Mouse (Mus musculus) cerebellum, postnatal 14 days (tissue): ENCODE data around the gene Zfp39.
A peak's percentile ranks its signal among the peaks of the same experiment; 100 is the strongest.
"Not testable (repeated sequence)": the region's sequence is repeated elsewhere in the genome, so short reads cannot be mapped to it uniquely, and the experiment has no call there.

Experiments used
- DNase-seq, 2 experiments: peaks; one replicate each; pipeline ENCODE4 v3.0.0; 2021; ENCODE audit warnings: mixed read lengths in 2 of 2

The Zfp39 gene

DNA sequence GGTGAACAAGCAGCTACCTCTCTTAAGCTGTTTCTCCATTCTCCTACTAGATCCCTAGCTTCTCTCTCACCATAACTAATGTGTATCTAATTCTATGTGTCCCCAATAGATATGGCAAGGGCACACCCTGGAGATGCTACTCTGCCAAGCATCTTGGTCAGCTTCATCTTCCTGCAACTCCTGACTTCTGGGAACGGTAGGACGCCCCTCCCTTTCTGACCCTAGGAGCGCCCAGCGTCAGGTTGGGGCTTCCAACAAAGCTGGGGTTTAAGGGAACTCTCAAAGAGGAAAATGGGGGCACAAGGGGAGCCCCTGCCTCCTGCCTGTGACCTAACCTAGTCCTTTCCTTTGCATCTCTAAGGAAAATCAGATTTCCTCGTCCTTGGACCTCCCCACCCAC lies 14.7 kb upstream of the Zfp39 start:
- DNase-seq = no peak

DNA sequence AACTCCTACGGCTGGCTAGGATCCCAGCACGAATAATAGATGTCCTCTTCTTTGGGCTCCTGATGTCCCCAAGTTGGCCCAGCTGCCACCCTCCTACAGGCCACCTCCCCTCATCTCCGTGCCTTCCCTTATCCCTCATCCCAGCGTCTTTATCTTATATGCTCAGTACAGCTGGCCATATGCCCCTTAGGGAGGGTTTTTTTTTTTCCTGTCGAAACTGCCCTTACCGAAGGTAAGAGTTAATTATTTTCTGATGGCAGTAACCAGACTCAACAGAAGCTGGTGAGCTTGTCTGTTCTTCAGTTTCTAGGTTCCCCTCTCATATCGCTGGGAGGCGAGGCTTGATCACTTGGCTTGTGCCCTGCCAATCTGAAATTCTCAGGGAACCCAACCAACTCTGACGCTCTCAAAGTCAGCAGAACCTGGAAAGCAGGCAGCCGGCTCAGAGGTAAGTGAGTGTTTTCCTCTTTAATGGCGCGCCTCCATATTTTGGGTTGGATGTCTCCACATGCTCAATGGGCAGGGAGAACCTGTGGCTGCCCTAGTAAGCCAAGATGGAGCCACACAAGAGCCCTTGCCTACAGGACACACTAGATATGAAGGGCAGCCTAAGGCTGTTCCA lies 13.8 kb upstream of the Zfp39 start, which contains the start of gene Btnl10:
Gene Btnl10, plus strand, starts transcription at position 164 of the 622 bp plus-strand sequence.
- no peak for DNase-seq

DNA sequence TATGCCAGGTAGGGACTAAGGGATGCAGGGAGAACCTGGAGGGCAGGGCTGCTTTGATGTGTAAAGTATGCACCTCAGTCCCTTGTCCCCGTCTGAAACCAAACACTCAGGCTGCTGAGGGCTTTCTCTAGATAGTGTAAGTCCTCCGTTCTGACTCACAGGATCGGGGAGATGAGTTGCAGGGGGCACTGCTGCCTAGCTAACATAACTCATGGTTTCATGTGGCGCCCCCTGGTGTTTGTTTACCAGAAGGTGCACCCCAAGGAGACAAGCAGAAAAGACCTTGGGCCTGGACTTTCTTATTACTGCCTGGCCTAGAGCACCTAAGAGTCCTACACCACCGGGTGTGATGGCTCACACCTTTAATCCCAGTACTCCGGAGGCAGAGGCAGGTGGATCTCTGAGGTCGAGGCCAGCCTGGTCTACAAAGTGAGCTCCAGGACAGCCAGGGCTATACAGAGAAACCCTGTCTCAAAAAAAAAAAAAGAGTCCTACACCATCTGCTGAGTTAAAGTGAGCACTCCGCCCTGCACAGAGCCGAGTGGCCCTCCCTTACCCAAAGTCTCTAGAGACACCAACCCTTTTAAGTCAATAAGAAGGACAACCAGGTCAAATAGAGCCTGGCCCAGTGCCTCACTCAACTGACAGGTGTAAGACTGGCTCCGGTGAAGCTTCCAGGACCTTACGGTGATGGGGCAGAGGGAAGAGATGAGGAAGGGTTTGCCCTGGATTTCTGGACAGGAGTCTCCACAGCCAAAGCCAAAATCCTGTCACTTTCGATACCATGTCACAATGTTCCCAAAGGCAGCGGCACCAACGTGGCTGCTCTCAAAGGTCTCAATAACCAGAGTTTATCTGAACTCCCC lies 13.1 kb upstream of the Zfp39 start:
- DNase-seq = peak; percentile 46 to 73

GRCm38 (mm10) chr11:58914461-58915028 lies 10.5 kb upstream of the Zfp39 start:
- peak; percentile 63 to 68 for DNase-seq

DNA sequence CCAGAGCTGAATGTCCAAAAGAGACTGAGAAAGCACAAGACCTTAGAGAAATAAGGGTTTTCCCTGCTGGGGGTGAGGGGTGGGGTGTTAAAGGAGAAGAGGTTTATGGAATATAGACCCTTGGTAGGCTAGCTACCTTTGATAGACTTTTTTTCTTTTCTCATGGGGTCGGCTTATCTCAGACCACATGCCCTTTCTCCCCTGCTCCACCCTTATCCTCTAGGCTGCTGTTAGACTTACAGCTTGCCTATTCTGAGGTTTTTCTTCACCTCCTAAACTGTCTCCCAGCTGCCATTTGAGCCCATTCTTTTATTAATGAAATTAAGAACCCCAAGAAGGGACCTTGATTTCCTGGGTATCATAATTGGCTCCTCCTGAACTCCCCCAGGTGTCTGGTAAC lies 9.8 kb upstream of the Zfp39 start:
- no peak for DNase-seq

DNA sequence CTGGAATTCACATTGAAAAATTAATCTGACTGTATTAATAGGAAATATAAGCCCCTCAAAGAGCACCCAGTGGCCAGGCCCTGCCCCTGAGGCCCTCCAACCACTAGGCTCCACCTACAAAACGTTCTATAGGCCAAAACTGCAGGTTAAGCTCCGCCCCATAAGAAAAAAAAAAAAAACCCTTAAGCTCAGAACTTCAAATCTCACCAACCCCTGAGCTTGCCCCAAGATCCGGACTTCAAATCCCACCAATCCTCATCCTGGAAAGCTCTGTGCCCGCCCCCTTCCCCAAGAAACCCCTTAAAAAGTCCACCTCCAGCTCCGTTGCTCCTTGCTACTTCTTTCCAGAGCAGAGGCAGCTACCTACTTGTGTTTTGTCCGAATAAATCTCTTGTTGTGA lies 813 bp upstream of the Zfp39 start:
- DNase-seq = peak; percentile 23 to 27

- DNase-seq = no peak
Observed at GRCm38 (mm10) chr11:58904410-58904718, 339 bp upstream of the Zfp39 start.

- DNase-seq = no peak
Observed at GRCm38 (mm10) chr11:58901080-58901479, 2.9 kb downstream of the Zfp39 start.

- DNase-seq = no peak
Observed at GRCm38 (mm10) chr11:58897485-58897884, 6.5 kb downstream of the Zfp39 start.

- peak in 1 of 2 experiments; percentile 18 for DNase-seq
Observed at GRCm38 (mm10) chr11:58894456-58894855, 9.6 kb downstream of the Zfp39 start.

GRCm38 (mm10) chr11:58890511-58890910 lies 13.5 kb downstream of the Zfp39 start:
- DNase-seq = no peak

GRCm38 (mm10) chr11:58883756-58884155 lies 20.3 kb downstream of the Zfp39 start:
- no peak for DNase-seq

DNA sequence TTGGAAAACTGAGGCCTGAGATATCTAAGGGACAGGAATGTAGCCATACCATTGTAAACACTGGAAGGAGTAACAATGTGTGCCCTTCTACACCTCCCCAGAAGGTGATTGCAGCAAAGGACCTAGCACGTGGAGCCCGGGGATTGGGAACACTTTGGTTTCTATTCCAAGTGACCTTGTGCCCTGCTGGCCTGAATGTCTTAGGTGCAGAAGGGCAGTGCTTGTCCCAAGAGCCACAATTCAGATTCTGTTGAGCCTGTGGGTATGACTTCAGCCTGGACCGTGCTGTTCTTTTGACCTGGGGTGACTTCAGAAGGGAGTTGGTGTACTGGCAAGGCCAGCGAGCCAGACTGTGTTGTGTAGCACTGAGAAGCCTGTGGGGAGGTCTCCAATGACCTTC lies 33.1 kb downstream of the Zfp39 start:
- DNase-seq = no peak

GRCm38 (mm10) chr11:58867954-58868330 lies 36.1 kb downstream of the Zfp39 start:
- DNase-seq = no peak

GRCm38 (mm10) chr11:58867039-58867953 lies 36.7 kb downstream of the Zfp39 start, which contains the start of gene 2810021J22Rik:
TSS of gene 2810021J22Rik (plus strand) at chr11:58867216.
- peak; percentile 83 to 88 for DNase-seq

- DNase-seq = no peak
Observed at GRCm38 (mm10) chr11:58860744-58861143, 43.3 kb downstream of the Zfp39 start.

DNA sequence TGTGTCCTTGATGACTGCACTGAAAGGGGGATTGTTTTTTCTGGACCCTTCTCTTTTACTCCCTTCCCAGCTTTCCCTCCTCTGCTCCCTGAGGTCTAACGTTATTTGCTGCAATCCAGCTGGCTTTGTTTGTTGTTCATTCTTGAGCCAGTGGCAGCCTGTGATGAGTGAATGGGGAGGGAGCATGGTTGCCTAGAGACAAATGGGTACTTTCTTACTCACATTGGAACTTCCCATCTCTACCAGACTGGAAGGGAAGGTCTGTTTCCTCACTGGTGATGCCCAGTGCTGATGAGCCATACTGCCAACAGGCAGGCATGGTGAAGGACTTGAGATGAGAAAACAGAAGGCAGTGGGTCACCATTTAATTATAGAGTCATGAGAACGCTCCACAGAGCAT lies 54.3 kb downstream of the Zfp39 start:
- no peak for DNase-seq

DNA sequence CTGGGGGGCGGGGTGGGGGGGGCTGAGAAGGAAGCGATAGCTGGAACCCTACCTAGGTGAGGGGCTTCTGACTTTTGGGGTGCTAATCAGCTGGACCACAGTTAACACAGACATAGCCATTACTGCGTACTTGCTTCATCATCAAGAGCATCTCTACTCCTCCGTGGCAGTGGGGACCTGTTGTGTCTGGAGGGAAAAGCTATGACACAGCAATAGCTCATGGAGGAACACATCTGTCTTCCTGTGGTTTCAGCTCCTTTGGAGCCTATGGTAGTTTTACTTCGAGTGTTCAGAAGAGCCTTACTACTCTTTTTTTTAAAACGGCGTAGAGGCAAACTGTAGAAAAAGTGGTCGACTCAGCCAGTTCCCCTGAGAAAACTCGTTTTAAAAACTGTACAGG lies 56.4 kb downstream of the Zfp39 start:
- no peak for DNase-seq

GRCm38 (mm10) chr11:58846919-58847461 lies 57.0 kb downstream of the Zfp39 start, which contains the start of gene Gm12258:
TSS of gene Gm12258 (plus strand) at chr11:58847158.
- peak; percentile 89 to 97 for DNase-seq

DNA sequence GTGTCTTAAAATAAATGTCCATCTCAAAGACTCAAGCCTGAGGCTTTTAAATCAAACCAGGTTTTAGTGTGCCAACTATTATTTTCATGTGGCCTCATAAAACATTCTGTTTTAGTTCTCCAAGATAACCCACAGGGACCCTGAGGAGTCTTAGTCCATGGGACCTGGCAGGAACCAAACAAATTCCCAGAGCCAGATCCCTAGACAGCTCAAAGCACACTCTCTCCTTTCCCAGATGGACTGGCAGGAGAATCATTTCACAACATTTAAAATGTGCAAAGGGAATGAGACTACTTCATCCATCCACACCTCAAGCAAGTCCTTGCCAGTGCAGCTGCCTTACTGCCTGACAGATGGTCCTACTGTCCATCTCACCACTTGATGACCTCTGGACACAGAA lies 65.1 kb downstream of the Zfp39 start, which contains the start of gene Olfr311:
Gene Olfr311, plus strand, starts transcription at position 301 of the 400 bp plus-strand sequence.
- DNase-seq = not testable (repeated sequence)
